Mouse (Mus musculus) heart, adult 8-10 months (tissue): ENCODE data around the gene Fam181b. TPM values are rescaled to one million over a fixed set of nuclear protein-coding genes. Genes with fewer than 3 reads are reported as not detected.

Source experiments
- total RNA-seq, 4 experiments: library from RNA; stranded (reverse); gene quantifications; 2 replicates each; pipeline ENCODE4 v1.2.4; 2022

Gene Fam181b
- total RNA-seq, 4 experiments from 2014 or later, result 3.5 to 4.3 (median 4.1) TPM

Other genes with a start within 250 kb of the Fam181b start
- under 1 TPM; 0.16 to 0.41 (median 0.33) TPM for gene Ddias, start 205.6 kb upstream of the Fam181b start, total RNA-seq
- gene Prcp, start 205.4 kb upstream of the Fam181b start, total RNA-seq, result 10 to 100 TPM in 2 of 4 experiments, 1 to 10 TPM in 2; 6.4 to 11.4 (median 9.2) TPM